Mouse (Mus musculus) hindbrain, embryonic 16.5 days (tissue): ENCODE results near the gene Mpped2. TPM values are rescaled to one million over a fixed set of nuclear protein-coding genes. Genes with fewer than 3 reads are reported as not detected.
A peak's percentile ranks its signal among the peaks of the same experiment; 100 is the strongest.

Experiments
- ATAC-seq: fragments of 200-750 bp; cut with Nextera tagmentation; 2 replicates; pipeline ENCODE4 v1.8.0; 2017; ENCODE audit warnings: moderate TSS enrichment, moderate library complexity
- H3K27ac ChIP-seq: fragments of 300-500 bp; sonication (generic); 2 replicates; pipeline ENCODE4 v1.5.1; 2014; ENCODE audit warnings: low read depth, mild to moderate bottlenecking, control low read depth, low read length, moderate library complexity
- H3K27me3 ChIP-seq: fragments of 300-500 bp; sonication (generic); replicated peaks from 2 replicates; pipeline ENCODE4 v1.6.1; 2014; ENCODE audit warnings: low read length; ENCODE audit not compliant: control insufficient read depth, insufficient read depth
- H3K36me3 ChIP-seq: fragments of 300-500 bp; sonication (generic); 2 replicates; pipeline ENCODE4 v1.6.1; 2014; ENCODE audit warnings: mild to moderate bottlenecking, low read length, moderate library complexity, mixed read lengths; ENCODE audit not compliant: control insufficient read depth, insufficient read depth
- H3K4me1 ChIP-seq: fragments of 300-500 bp; sonication (generic); 2 replicates; pipeline ENCODE4 v1.6.1; 2014; ENCODE audit warnings: low read depth, low read length; ENCODE audit not compliant: control insufficient read depth, insufficient read depth
- H3K4me2 ChIP-seq: fragments of 300-500 bp; sonication (generic); 2 replicates; pipeline ENCODE4 v1.6.1; 2014; ENCODE audit warnings: mild to moderate bottlenecking, low read length, control low read depth, moderate library complexity
- H3K4me3 ChIP-seq: fragments of 300-500 bp; sonication (generic); 2 replicates; pipeline ENCODE4 v1.5.1; 2014; ENCODE audit warnings: mild to moderate bottlenecking, low read length, control low read depth, moderate library complexity
- H3K9ac ChIP-seq: fragments of 300-500 bp; sonication (generic); 2 replicates; pipeline ENCODE4 v1.6.1; 2014; ENCODE audit warnings: low read depth, mild to moderate bottlenecking, control low read depth, low read length, moderate library complexity
- H3K9me3 ChIP-seq: fragments of 300-500 bp; sonication (generic); 2 replicates; pipeline ENCODE4 v1.6.1; 2014; ENCODE audit warnings: mild to moderate bottlenecking, low read length, moderate library complexity; ENCODE audit not compliant: control insufficient read depth
- WGBS: fragments of 180-500 bp; shearing (Covaris S2); extraction: QIAGEN DNeasy Blood & Tissue Kit; methylation state at CpG from one replicate; pipeline ENCODE4 v1.1.7; 2014; 5-methylcytosine and 5-hydroxymethylcytosine counted together
- polyA plus RNA-seq: library from polyadenylated mRNA; unstranded; fragments of >200 nt; fragmentation: Nextera tagmentation; extraction: Ambion mirVana; gene quantifications from 2 replicates; pipeline ENCODE4 v1.2.1, GENCODE M21; 2015

The Mpped2 gene
- polyA plus RNA-seq, 1 experiment from 2014 or later = 112 TPM

DNA sequence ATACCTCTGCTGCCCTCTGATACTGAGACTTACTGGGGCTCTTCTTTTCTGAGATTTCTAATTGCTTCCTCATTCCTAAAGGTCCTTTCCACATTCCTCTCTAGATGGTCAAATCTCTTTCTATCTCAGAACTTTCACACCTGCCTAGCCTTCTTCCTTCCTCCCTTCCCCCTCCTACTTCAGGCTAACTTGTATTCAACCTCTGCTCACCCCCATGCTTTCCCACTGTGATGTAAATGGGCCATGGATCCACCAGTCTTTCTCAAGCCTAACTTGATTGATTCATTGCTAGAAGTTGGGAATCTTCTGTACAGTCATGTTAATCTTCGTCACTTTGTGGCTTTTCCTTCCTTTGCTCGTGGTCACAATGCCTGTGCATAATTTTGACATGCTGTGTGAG, 15.6 kb upstream of the Mpped2 start:
- Histone ChIP-seq H3K27me3 (no peaks in the 10 kb centered on the region), H3K9ac (no peak overlapping the region), H3K4me3 (no peak overlapping the region), H3K36me3 (no peaks in the 10 kb centered on the region), H3K4me2 (no peak overlapping the region), H3K27ac (no peak overlapping the region), H3K9me3 (no peaks in the 10 kb centered on the region), H3K4me1 (no peaks in the 10 kb centered on the region)
- no peak for ATAC-seq
- 27% methylated on average over 2 of the region's 2 CpGs for WGBS

DNA sequence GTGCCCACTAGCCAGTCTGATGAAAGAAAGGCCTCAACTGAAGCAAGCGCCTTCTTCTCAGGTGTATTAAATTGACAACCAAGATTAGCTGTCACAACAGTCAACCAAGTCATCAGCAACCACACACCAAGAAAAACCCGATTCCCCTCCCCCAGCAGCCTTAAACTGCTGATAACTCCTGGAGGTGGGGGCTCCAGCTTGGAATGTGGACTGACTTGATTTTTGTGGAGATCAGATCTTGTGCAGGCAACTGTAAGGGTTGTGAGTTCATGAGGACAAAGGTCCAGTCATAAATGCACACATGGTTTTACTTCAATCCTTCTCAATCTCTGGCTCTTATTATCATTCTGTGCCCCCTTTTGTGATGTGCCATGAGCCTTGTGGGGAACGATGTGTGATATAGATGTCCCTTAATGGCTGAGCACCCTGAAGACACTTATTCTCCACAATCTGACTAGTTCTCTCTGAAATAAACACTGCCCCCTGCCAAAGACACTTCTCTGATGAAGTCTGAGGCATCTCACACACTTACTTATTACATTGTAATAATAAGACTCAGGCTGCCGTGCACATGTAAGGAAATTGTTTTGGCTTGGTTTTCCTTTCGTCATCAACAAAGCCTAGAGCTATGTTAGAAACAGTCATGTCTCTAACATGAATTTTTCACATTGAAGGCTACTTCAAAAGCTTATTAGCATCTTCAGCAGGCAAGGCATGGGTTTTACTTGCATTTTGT, 13.2 kb upstream of the Mpped2 start:
- Histone ChIP-seq H3K4me3 (no peak overlapping the region), H3K4me2 (no peak overlapping the region), H3K36me3 (no peaks in the 10 kb centered on the region), H3K27ac (no peak overlapping the region), H3K4me1 (peaks cover 4% of the 10 kb centered on the region; the same call in 1 of the 2 replicates), H3K9me3 (no peaks in the 10 kb centered on the region), H3K27me3 (no peaks in the 10 kb centered on the region), H3K9ac (no peak overlapping the region)
- WGBS = 81% methylated on average over 5 of the region's 5 CpGs
- ATAC-seq = no peak

DNA sequence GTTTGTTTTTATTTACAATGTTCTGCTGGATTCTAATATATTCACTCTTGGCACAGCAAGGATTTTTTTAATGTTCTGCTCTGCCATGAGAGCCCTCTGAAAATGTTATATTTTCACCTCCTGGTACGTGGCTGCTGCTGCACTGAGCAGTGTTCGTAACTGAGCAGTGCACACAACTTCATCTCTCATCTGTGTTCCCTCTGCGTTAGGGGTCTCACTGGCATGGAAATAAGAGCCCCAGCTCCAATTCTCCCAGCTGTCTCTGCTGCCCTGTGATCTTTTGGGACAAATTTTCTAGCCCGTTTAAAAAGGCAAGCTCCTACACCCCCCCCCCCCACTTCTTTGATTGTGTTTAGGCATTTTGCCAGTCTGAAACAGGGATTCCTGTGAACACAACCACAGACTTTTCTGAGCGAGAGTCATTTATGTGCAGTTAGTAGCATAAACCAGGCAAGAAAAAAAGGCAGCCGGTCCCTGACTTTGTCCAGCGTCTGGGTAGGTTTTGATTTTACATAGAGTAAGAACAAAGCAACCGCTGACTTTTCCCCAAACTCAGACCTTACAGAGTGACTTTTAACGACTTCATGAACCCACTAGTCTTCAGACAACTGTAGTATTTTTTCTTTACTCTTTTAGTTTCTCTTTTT, 9.8 kb upstream of the Mpped2 start:
- Histone ChIP-seq H3K27ac (no peak overlapping the region), H3K36me3 (no peaks in the 10 kb centered on the region), H3K9me3 (no peaks in the 10 kb centered on the region), H3K4me2 (peak overlapping the region; percentile 38), H3K27me3 (no peaks in the 10 kb centered on the region), H3K4me1 (peaks cover 4% of the 10 kb centered on the region; the same call in 1 of the 2 replicates), H3K4me3 (no peak overlapping the region), H3K9ac (no peak overlapping the region)
- ATAC-seq = peak; percentile 67
- 25% methylated on average over 9 of the region's 9 CpGs for WGBS

GRCm38 (mm10) chr2:106683832-106684231, 9.2 kb upstream of the Mpped2 start:
- 56% methylated on average over 4 of the region's 4 CpGs for WGBS

GRCm38 (mm10) chr2:106691753-106692363, 1.2 kb upstream of the Mpped2 start:
- peaks cover 13% of the 10 kb centered on the region for H3K4me1 ChIP-seq
- peak overlapping the region; percentile 93 for H3K4me2 ChIP-seq
- no peaks in the 10 kb centered on the region for H3K36me3 ChIP-seq
- ATAC-seq = no peak
- 6% methylated on average over 6 of the region's 6 CpGs for WGBS
- H3K27me3 ChIP-seq = no peaks in the 10 kb centered on the region
- H3K9ac ChIP-seq = no peak overlapping the region
- H3K27ac ChIP-seq = no peak overlapping the region
- no peak overlapping the region for H3K4me3 ChIP-seq
- H3K9me3 ChIP-seq = no peaks in the 10 kb centered on the region

More at GRCm38 (mm10) chr2:106683832-106684231, 9.2 kb upstream of the Mpped2 start:
- Histone ChIP-seq H3K36me3 (no peaks in the 10 kb centered on the region), H3K9me3 (no peaks in the 10 kb centered on the region), H3K9ac (no peak overlapping the region), H3K27ac (no peak overlapping the region), H3K4me1 (peaks cover 4% of the 10 kb centered on the region; the same call in 1 of the 2 replicates), H3K4me2 (peak overlapping the region; percentile 38; the same call in 1 of the 2 replicates), H3K4me3 (no peak overlapping the region), H3K27me3 (no peaks in the 10 kb centered on the region)
- ATAC-seq = no peak

GRCm38 (mm10) chr2:106692405-106692782, 675 bp upstream of the Mpped2 start:
- H3K4me2 ChIP-seq = peak overlapping the region; percentile 93
- H3K9me3 ChIP-seq = no peaks in the 10 kb centered on the region
- peak overlapping the region; percentile 96 for H3K27ac ChIP-seq
- H3K4me1 ChIP-seq = peaks cover 13% of the 10 kb centered on the region
- WGBS = 2% methylated on average over 14 of the region's 14 CpGs
- no peaks in the 10 kb centered on the region for H3K36me3 ChIP-seq
- peak overlapping the region; percentile 87 for H3K4me3 ChIP-seq
- H3K9ac ChIP-seq = peak overlapping the region; percentile 98
- no peak for ATAC-seq
- H3K27me3 ChIP-seq = no peaks in the 10 kb centered on the region

DNA sequence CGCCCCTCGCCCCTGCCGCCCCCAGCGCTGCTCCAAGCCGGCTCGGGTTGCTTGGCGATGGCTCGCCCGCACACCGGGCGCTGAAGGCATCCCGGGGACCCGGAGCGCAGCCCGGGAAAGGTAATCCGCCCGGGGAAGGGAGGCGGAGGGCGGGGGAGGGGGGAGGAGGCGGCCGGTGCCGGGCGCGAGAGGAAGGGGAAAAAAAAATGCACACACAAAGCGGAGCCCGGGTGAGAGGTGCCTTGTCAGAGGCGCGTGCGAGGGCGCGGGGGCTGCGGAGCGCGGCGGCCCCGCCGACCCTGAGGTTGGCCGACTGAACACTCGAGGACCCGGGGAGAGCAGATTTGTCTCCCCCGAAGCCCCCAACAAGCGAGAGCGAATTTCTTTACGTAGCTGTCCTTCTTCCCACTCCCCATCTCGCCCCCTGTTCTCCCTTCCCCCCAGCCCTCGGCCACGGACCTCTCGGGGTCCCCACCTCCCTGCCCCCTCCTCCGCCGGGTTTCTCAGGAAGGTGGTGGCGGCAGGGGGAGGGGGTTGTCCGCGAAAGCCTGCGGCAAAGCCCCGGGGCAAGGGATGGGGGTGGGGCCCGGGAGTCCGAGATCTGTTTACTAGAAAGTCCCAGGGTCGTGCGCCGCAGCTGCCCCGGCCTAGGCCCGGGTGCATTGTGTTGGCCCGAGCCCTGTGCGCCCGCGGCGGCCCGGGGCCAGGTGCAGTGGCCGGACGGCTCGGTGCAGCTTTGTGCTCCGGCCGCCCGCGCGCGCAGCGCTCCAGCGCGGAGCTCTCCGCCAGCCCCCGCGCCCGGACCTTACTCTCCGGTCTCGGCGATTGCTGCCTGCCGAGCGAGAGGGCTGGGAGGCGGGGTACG, 865 bp downstream of the Mpped2 start:
- WGBS = under 1% methylated on average over 73 of the region's 91 CpGs
- H3K36me3 ChIP-seq = no peaks in the 10 kb centered on the region
- peak overlapping the region; percentile 87 for H3K4me3 ChIP-seq
- peaks cover 13% of the 10 kb centered on the region for H3K4me1 ChIP-seq
- H3K9me3 ChIP-seq = no peaks in the 10 kb centered on the region
- H3K27me3 ChIP-seq = no peaks in the 10 kb centered on the region
- H3K27ac ChIP-seq = peak overlapping the region; percentile 96
- peak overlapping the region; percentile 93 for H3K4me2 ChIP-seq
- peak; percentile 63 for ATAC-seq
- peak overlapping the region; percentile 98 for H3K9ac ChIP-seq

- H3K9me3 ChIP-seq = no peaks in the 10 kb centered on the region
- 0% methylated on average over 10 of the region's 10 CpGs for WGBS
- H3K27ac ChIP-seq = peak overlapping the region; percentile 96
- peak overlapping the region; percentile 93 for H3K4me2 ChIP-seq
- no peaks in the 10 kb centered on the region for H3K27me3 ChIP-seq
- H3K4me3 ChIP-seq = peak overlapping the region; percentile 87
- no peaks in the 10 kb centered on the region for H3K36me3 ChIP-seq
- H3K9ac ChIP-seq = peak overlapping the region; percentile 98
- peaks cover 13% of the 10 kb centered on the region for H3K4me1 ChIP-seq
- ATAC-seq = no peak
Observed at GRCm38 (mm10) chr2:106694567-106694885, 1.5 kb downstream of the Mpped2 start.
